Mouse (Mus musculus): ENCODE measurements around the gene Kcnk5.

DNA sequence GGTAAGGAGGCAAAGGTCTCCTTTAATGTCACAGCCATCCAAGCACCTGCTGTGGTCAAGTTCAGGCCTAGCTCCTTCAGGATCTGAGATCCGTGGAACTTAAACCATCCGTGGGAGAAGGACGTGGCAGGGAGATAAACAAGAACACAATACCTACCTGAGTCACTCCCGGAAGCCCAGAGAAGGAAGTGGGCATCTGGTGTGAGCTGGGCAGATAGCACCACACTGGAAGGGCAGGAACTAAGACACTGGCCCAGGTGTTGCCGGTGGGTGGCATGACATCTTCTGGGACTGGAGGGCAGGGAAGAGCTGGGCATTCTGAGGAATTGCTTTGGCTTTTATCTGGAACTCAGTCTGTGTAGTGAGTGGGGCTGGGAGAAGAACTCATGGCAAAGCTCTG, 41.6 kb upstream of the Kcnk5 start:
- TF ChIP-seq CTCF (IDR thresholded peaks at IDR 0.05; ENCODE audit: insufficient read depth, low read length) (no peak), POLR2A (IDR thresholded peaks at IDR 0.05; ENCODE audit: borderline replicate concordance, extremely low read depth, low read depth, low read length) (no peak)
